Mouse (Mus musculus) fat pad, adult 2 months (tissue): ENCODE results near the gene Gria3.

ENCODE experiments used
- DNase-seq: peaks from one replicate; pipeline ENCODE4 v3.0.0-alpha.2; 2011; ENCODE audit warnings: low read depth, low spot score; ENCODE audit errors: extremely low read depth

Gene Gria3

DNA sequence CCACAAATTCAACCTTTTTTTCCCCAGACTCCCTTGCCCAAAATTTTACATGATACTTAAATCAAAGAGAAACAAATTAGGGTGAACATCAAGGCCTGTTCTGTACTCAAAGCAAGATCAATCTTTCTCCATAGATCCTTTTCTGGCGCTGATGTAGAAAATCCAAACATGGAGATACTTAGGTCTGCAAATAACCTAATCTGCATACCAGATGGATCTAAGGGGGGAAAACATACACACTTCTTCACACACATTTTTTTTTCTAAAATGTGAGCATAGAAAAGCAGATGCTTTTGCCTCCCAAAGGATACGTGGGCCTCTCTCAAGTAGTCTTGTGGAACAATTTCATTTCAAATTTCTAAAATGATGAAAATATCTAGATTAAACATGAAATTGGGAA, 164.2 kb downstream of the Gria3 start:
- no peak for DNase-seq

DNA sequence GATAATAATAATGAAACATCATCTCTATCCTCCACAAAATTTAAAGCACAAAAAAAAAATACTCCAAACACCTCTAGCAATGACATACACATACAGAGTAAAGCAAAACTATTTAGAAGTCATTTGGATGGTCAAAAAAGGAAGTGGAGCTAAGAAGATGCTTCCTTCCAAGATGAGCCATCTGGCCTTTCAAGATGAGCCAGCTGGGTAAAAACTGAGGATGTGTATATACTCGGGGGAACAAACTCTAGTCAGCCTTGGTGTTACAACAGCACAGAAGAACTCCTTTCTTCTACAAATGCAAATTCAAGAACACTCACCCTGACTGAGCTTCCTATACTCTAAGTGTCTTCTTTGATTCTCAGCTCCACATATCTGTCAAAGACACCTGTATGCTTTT, 172.4 kb downstream of the Gria3 start:
- DNase-seq, result no peak

DNA sequence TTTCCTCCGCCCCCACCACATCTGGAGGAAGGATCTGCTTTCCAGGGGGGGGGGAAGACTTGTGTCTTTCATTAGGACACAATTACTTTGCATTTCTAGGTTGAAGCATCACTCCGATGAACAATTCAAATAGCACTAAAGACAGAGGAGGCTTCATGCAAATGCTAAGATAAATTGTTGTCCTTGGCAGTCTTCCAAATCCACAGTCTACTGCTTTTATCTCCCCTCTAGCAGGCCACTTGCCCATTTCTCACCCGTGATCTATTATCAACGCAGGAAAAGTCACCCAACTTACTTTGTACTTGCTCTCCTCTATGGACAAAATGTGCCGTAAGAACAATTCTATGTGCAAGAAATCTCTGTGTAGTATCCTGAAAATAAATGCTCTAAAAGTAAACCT, 178.1 kb downstream of the Gria3 start:
- DNase-seq, result no peak

DNA sequence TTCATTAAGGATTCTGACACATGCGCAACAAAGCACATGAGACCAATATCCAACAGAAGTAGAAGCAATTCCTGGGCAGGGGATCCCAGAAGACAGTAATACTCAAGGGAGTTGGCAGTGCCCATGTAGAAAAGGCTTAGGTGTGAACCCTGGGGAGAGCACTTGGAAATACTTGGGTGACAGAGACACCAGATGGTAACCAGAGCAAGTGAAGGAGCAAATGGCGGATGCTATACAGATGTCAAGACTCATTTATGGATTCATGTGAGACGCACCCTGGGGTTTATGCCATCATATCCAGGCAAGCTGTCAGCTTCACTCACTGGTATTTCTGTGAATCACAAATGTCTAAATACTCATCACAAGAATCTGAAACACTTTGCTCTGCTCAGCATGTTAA, 187.0 kb downstream of the Gria3 start:
- DNase-seq, result no peak

DNA sequence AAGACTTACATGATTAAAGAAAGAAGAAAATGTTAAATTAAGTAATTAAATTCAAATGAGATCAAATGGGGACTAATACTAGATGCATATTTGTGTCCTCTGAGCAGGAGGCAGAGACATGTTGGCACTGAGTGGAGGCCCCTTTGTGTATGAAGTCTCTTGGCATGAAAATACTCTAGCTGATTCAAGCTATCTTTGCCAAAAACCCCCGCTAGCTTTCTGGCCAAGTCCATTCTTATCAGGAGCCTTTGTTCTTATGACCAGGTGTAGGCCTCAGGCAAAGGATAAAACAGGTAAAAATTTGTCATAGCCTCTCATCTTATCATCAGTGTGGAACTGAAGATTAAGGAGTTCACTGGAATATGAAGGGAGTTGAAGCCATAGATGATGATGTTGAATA, 206.5 kb downstream of the Gria3 start:
- no peak for DNase-seq

DNA sequence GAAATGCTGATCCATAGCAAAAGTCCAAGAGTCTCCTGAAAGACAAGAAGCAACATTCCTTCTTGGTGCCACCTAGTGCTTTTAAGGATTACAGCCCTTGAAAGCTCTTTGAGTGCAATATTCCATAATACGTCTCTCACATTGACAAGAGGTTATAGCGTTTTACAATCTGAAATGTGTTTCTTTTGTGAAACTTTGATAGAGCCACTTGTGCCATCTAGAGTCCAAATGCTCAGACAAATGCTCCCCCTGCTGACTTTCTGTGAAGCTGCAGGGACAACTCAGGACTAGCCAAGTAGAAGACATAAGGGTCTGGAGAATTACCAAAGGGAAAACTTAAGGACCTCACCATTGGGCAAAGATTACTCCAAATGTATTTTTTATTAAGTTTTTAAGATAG, 214.3 kb downstream of the Gria3 start:
- no peak for DNase-seq

DNA sequence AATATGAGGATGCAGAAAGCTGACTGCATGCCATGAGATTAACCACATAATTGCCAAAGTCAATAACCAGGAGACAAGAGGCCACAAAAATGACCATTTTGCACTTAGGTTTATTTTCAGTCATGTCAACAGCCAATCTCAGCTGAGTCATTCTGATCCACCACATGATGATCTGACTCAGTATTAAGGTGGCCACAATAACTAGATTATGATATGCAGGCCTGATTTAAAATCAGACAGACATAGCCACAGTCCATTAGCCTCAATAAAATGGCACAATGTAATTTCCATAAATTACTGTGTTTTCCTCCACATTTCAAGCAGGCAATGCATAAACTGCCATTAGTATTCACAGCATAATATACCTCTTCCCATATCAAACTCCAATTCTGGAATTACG, 216.3 kb downstream of the Gria3 start:
- DNase-seq, result no peak

DNA sequence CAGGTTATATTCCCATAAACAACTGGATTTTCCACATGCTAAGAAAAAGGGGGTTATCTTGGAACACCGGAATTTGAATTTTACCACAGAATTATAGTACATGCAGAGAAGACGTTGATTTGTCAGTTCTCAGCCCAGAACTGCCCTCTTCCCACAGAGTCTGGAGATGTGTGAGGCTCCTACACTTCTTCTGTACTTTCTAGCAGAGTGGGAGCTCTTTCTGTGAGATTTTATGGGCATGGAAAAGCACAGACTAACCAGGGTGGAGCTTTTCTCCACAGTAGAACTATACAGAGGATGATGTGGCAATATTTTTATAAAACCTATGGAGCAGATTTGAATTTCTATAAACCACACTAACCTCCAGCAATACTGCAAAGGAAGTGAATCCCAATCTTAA, 217.7 kb downstream of the Gria3 start:
- DNase-seq, result no peak

DNA sequence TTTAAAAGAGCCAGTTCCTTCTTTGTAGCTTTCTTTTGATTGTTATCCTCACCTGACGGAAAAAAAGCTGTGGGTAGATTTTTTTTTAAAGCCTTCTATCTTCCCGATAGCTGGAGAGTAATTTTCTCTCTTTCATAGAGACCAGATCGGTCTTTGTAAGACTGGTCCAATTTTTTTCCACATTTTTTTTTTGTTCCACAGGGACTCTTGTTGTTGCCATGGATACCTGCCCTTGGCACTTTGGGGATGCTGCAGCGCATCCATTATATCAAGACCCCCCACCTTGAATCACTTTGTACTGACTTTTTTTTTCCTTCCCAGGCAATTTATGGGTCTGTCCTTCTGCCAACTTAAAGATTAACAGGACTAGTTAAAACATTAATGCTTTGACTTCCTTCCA, 232.9 kb downstream of the Gria3 start:
- DNase-seq, result no peak

DNA sequence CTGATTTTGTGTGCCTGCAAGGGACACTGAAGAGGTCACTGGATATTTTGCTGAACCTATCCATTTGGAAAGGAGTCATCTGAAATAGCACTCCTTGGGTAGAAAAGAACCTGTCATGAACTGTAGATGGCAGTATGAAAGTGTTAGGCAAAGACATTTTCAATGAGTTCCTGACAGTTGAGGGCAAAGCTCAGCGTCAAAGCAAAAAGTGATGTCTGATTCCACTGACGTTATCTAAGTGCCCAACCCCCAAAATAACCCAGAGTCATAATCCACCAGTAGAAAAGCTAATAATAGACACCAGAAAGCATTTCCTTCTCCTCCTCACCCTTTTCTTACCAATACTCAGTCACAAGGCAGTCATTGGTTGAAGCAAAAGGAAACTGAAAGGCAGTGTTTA, 244.3 kb downstream of the Gria3 start:
- DNase-seq, result no peak

DNA sequence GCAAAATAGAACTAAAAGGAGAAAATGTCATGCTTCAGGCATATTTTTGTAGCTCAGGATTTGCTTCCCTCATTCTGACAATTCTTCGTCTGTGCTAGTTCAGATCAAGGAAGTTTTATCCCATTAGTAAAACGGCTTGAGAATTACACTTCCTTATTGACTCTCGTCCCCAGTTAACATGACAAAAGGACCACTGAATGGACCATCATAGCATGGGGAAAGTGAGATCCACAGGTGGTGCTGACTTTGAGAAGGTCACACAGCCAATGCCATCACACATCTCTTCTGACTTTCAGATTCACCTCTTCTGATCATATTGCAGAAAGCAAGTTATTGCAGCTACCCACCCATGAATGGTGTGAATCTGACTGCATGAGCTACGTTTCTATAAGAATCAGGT, 257.1 kb downstream of the Gria3 start:
- DNase-seq, result no peak

DNA sequence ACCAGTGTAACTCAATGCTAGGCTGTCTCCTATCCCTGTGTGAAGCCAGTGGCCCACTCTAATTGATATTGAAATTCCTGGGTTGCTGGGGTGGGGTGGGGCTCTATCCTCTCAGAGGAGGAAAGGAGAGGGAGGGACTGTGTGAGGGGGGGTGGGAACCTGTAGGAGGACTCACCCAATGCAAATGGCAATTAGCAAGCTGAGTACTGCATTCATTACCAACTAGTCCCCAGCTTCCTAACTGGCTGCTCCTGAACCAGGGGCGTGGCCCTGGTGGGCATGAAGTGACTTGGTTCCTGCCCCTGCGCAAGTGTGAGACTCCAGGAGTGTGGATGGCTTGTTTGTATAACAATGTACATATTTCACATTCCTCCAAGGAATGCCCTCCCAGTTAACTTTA, 288.2 kb downstream of the Gria3 start:
- no peak for DNase-seq

DNA sequence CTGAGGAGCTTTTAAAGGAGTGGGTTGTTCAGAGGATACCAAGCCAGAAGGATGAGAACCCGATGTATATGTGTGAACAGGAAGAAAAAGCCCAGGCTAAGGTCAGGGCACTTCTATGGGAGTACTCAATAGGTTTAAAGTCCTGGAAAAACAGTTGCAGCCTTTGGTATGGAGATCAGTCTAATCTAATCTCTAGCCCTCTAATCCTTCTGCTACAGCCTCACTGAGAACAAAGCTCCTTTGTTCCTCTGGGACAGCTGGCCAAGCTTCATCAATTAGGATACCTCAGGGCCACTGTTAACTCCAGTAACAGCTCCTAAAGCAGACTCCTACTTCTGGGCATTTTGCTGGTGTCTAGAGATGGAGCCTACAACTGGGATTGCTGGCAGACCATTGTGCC, 291.4 kb downstream of the Gria3 start:
- no peak for DNase-seq
